ENCODE assay signal across 8 mouse cellular contexts in the genomic region with DNA sequence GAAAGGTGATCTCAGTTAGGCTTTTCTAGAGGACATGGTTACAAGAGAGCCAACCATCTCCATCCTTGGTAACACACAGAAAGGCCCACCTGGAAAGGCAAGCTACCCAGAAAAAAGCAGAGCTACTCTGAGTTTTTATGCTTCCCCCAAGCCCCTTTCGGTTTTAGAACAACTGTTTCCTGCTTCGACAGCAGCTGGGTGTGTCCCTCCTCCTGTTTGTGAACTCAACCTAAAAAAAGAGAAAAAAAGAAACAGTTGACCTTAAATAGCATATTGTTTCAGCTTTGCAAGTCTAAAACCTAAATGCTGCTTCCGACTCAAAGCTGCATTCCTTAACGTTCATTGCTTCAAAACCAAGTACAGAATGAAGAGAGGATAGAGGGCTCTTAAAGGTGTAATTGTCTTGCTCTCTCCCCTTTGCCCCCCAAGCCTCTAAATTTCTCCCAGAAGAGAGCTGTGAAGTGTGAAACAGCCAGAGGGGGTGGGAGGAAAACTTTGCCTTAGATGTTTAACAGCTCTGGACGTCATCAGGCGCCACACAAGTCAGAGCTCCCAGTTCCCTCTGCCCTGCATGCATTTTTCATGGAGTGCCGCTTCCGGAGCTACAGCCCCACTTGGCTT. TPM values are rescaled to one million over a fixed set of nuclear protein-coding genes. Genes with fewer than 3 reads are reported as not detected.
A peak's percentile ranks its signal among the peaks of the same experiment; 100 is the strongest.
DNase-seq lines count a peak whose midpoint lies in the region; ATAC-seq and TF ChIP-seq lines count a peak whose summit lies in the region.

No protein-coding gene starts in this region.

- 0 out of 2 replicates have a peak overlapping the region, but pooled peaks have one; percentile 10 for H3K9ac ChIP-seq in intestine, embryonic 14.5 days (ENCODE audit: low read length)
- H3K9ac ChIP-seq in liver, embryonic 16.5 days (ENCODE audit: low read depth, low read length), result peak overlapping the region; percentile 50
- H3K9ac ChIP-seq in stomach, embryonic 14.5 days (replicated peaks; ENCODE audit: low read depth, low read length), result no peak overlapping the region
- H3K9ac ChIP-seq in forebrain, postnatal 0 days, result no peak overlapping the region

- no peaks in the 10 kb centered on the region for H3K4me1 ChIP-seq in cortical plate, adult 2 months (ENCODE audit: control insufficient read depth, insufficient read depth, low read length)
- peaks cover 8% of the 10 kb centered on the region for H3K4me1 ChIP-seq in intestine, embryonic 14.5 days (replicated peaks; ENCODE audit: control insufficient read depth, insufficient read depth, low read length)
- peaks cover 35% of the 10 kb centered on the region for H3K4me1 ChIP-seq in liver, embryonic 16.5 days (ENCODE audit: control insufficient read depth, low read depth, low read length)
- H3K4me1 ChIP-seq in stomach, embryonic 14.5 days (ENCODE audit: control insufficient read depth, insufficient read depth, low read length), result peaks cover 8% of the 10 kb centered on the region; the same call in 1 of the 2 replicates
- H3K4me1 ChIP-seq in forebrain, postnatal 0 days (ENCODE audit: insufficient read depth), result no peaks in the 10 kb centered on the region

- ATAC-seq in intestine, embryonic 14.5 days (replicated peaks; ENCODE audit: low FRiP score, low TSS enrichment, low read depth), result no peak
- ATAC-seq in liver, embryonic 16.5 days (ENCODE audit: low read depth), result no peak
- no peak for ATAC-seq in stomach, embryonic 14.5 days (ENCODE audit: insufficient number of reproducible peaks, insufficient read depth, low FRiP score, low read depth)
- ATAC-seq in forebrain, postnatal 0 days, result no peak

- TF ChIP-seq POLR2A in cortical plate, adult 2 months (IDR thresholded peaks at IDR 0.05; ENCODE audit: extremely low read depth, insufficient read depth, low read length), result no peak

- H3K4me2 ChIP-seq in intestine, embryonic 14.5 days (ENCODE audit: low read length), result peak overlapping the region; percentile 8; the same call in 1 of the 2 replicates
- peak overlapping the region; percentile 71 for H3K4me2 ChIP-seq in liver, embryonic 16.5 days (ENCODE audit: low read depth, low read length)
- H3K4me2 ChIP-seq in stomach, embryonic 14.5 days (replicated peaks; ENCODE audit: low read depth, low read length), result peak overlapping the region; percentile 22; the same call in 1 of the 2 replicates
- H3K4me2 ChIP-seq in forebrain, postnatal 0 days (ENCODE audit: low read depth), result no peak overlapping the region; the same call in 1 of the 2 replicates

- H3K36me3 ChIP-seq in intestine, embryonic 14.5 days (ENCODE audit: control insufficient read depth, insufficient read depth, low read length), result no peaks in the 10 kb centered on the region
- no peaks in the 10 kb centered on the region for H3K36me3 ChIP-seq in liver, embryonic 16.5 days (ENCODE audit: control insufficient read depth, insufficient read depth)
- no peaks in the 10 kb centered on the region for H3K36me3 ChIP-seq in stomach, embryonic 14.5 days (ENCODE audit: control insufficient read depth, insufficient read depth, low read length)
- no peaks in the 10 kb centered on the region for H3K36me3 ChIP-seq in forebrain, postnatal 0 days (ENCODE audit: insufficient read depth)

- no peaks in the 10 kb centered on the region for H3K27me3 ChIP-seq in intestine, embryonic 14.5 days (replicated peaks; ENCODE audit: control insufficient read depth, insufficient read depth, low read length)
- H3K27me3 ChIP-seq in liver, embryonic 16.5 days (ENCODE audit: control insufficient read depth, insufficient read depth, low read depth, low read length), result no peaks in the 10 kb centered on the region
- H3K27me3 ChIP-seq in stomach, embryonic 14.5 days (ENCODE audit: control insufficient read depth, insufficient read depth, low read length), result no peaks in the 10 kb centered on the region
- no peaks in the 10 kb centered on the region for H3K27me3 ChIP-seq in forebrain, postnatal 0 days (ENCODE audit: insufficient read depth, low read length)

- peak overlapping the region; percentile 95 for H3K27ac ChIP-seq in cortical plate, adult 2 months (ENCODE audit: insufficient read depth, low read length)
- peak overlapping the region; percentile 20; the same call in 1 of the 2 replicates for H3K27ac ChIP-seq in intestine, embryonic 14.5 days (ENCODE audit: low read depth)
- peak overlapping the region; percentile 72 for H3K27ac ChIP-seq in liver, embryonic 16.5 days (ENCODE audit: low read length)
- H3K27ac ChIP-seq in stomach, embryonic 14.5 days (ENCODE audit: low read length), result peak overlapping the region; percentile 39; the same call in 1 of the 2 replicates
- H3K27ac ChIP-seq in forebrain, postnatal 0 days (ENCODE audit: low read depth, low read length), result no peak overlapping the region

- no peak overlapping the region for H3K4me3 ChIP-seq in cortical plate, adult 2 months (ENCODE audit: insufficient read depth, low read length)
- no peak overlapping the region for H3K4me3 ChIP-seq in intestine, embryonic 14.5 days (ENCODE audit: low read depth, low read length)
- peak overlapping the region; percentile 47 for H3K4me3 ChIP-seq in liver, embryonic 16.5 days (ENCODE audit: low read depth, low read length)
- no peak overlapping the region for H3K4me3 ChIP-seq in stomach, embryonic 14.5 days (ENCODE audit: low read depth, low read length)
- no peak overlapping the region for H3K4me3 ChIP-seq in forebrain, postnatal 0 days (ENCODE audit: low read depth, low read length)

- no peak for TF ChIP-seq CTCF in cortical plate, adult 2 months (IDR thresholded peaks at IDR 0.05; ENCODE audit: extremely low read depth, insufficient read depth, low read length)
- no peak for TF ChIP-seq CTCF in forebrain, postnatal 0 days (IDR thresholded peaks at IDR 0.05; ENCODE audit: low read depth)

- no peaks in the 10 kb centered on the region for H3K9me3 ChIP-seq in intestine, embryonic 14.5 days (ENCODE audit: control insufficient read depth, low read length)
- H3K9me3 ChIP-seq in liver, embryonic 16.5 days (replicated peaks; ENCODE audit: control insufficient read depth, low read length), result no peaks in the 10 kb centered on the region
- no peaks in the 10 kb centered on the region for H3K9me3 ChIP-seq in stomach, embryonic 14.5 days (ENCODE audit: control insufficient read depth, low read depth, low read length)
- H3K9me3 ChIP-seq in forebrain, postnatal 0 days (ENCODE audit: low read length), result no peaks in the 10 kb centered on the region

- peak; percentile 31 for DNase-seq in adrenal gland, postnatal 10 days
- no peak for DNase-seq in adrenal gland, postnatal 25 days
- no peak for DNase-seq in intestine, embryonic 14.5 days (ENCODE audit: low spot score)
- DNase-seq in layer of hippocampus, postnatal 10 days (ENCODE audit: low spot score in 2 of 2), result no peak
- DNase-seq in forebrain, postnatal 0 days, result no peak

- 24% methylated on average over 8 of the region's 8 CpGs for WGBS in intestine, embryonic 14.5 days
- WGBS in liver, embryonic 16.5 days (ENCODE audit: insufficient replicate concordance), result 26% methylated on average over 8 of the region's 8 CpGs
- 31% methylated on average over 8 of the region's 8 CpGs for WGBS in stomach, embryonic 14.5 days
- WGBS in forebrain, postnatal 0 days, result 52% methylated on average over 8 of the region's 8 CpGs

RNA-seq across cellular contexts. Expression of a gene that starts 11.2 kb away (rescaled TPM):
- 10 to 100 TPM; 32.9 to 43.5 TPM for total RNA-seq in adrenal gland, postnatal 10 days (2021)
- total RNA-seq in adrenal gland, postnatal 25 days (2021), result 43.5 and 43.6 TPM in 2 replicates
- 23.7 and 26.6 TPM in 2 replicates for polyA plus RNA-seq in cortical plate, adult 2 months (2012; rRNA removed)
- polyA plus RNA-seq in intestine, embryonic 14.5 days (2014; fragmentation: Nextera tagmentation; extraction: Ambion mirVana), result 81.8 and 83.5 TPM in 2 replicates
- 24.6 and 25.5 TPM in 2 replicates for polyA plus RNA-seq in liver, embryonic 16.5 days (2015; fragmentation: Nextera tagmentation; extraction: Ambion mirVana)
- 107 and 112 TPM in 2 replicates for polyA plus RNA-seq in stomach, embryonic 14.5 days (2014; fragmentation: Nextera tagmentation; extraction: Ambion mirVana)
- 10 to 100 TPM; 29.0 to 37.1 TPM for total RNA-seq in layer of hippocampus, postnatal 10 days (2021)
- total RNA-seq in forebrain, postnatal 0 days (2014; rRNA removed), result 52.2 and 58.7 TPM in 2 replicates
- 24.8 and 35.4 TPM in 2 replicates for polyA plus RNA-seq in forebrain, postnatal 0 days (2015; fragmentation: Nextera tagmentation; extraction: Ambion mirVana)

RNA-seq across cellular contexts. Expression of a gene that starts 26.6 kb away (rescaled TPM):
- total RNA-seq in adrenal gland, postnatal 10 days (2021), result 1 to 10 TPM; 1.7 to 3.3 TPM
- 2.6 and 3.4 TPM in 2 replicates for total RNA-seq in adrenal gland, postnatal 25 days (2021)
- 1.4 and 1.6 TPM in 2 replicates for polyA plus RNA-seq in cortical plate, adult 2 months (2012; rRNA removed)
- polyA plus RNA-seq in intestine, embryonic 14.5 days (2014; fragmentation: Nextera tagmentation; extraction: Ambion mirVana), result 4.2 and 4.3 TPM in 2 replicates
- 1.1 and 1.3 TPM in 2 replicates for polyA plus RNA-seq in liver, embryonic 16.5 days (2015; fragmentation: Nextera tagmentation; extraction: Ambion mirVana)
- 4.4 and 5.2 TPM in 2 replicates for polyA plus RNA-seq in stomach, embryonic 14.5 days (2014; fragmentation: Nextera tagmentation; extraction: Ambion mirVana)
- total RNA-seq in layer of hippocampus, postnatal 10 days (2021), result 1 to 10 TPM; 2.1 to 4.0 TPM
- total RNA-seq in forebrain, postnatal 0 days (2014; rRNA removed), result 1.2 and 2.8 TPM in 2 replicates
- 0.65 and 2.1 TPM in 2 replicates for polyA plus RNA-seq in forebrain, postnatal 0 days (2015; fragmentation: Nextera tagmentation; extraction: Ambion mirVana)

RNA-seq across cellular contexts. Expression of a gene that starts 40.3 kb away (rescaled TPM):
- total RNA-seq in adrenal gland, postnatal 10 days (2021), result 10 to 100 TPM in 1 of 2 experiments, 1 to 10 TPM in 1; 9.4 to 11.9 TPM
- total RNA-seq in adrenal gland, postnatal 25 days (2021), result 4.3 and 5.9 TPM in 2 replicates
- polyA plus RNA-seq in cortical plate, adult 2 months (2012; rRNA removed), result 0.17 and 0.38 TPM in 2 replicates
- 38.0 and 44.0 TPM in 2 replicates for polyA plus RNA-seq in intestine, embryonic 14.5 days (2014; fragmentation: Nextera tagmentation; extraction: Ambion mirVana)
- polyA plus RNA-seq in liver, embryonic 16.5 days (2015; fragmentation: Nextera tagmentation; extraction: Ambion mirVana), result 30.2 and 32.5 TPM in 2 replicates
- 42.9 and 44.4 TPM in 2 replicates for polyA plus RNA-seq in stomach, embryonic 14.5 days (2014; fragmentation: Nextera tagmentation; extraction: Ambion mirVana)
- total RNA-seq in layer of hippocampus, postnatal 10 days (2021), result 1 to 10 TPM; 2.2 TPM
- 3.2 and 4.0 TPM in 2 replicates for total RNA-seq in forebrain, postnatal 0 days (2014; rRNA removed)
- 4.8 and 5.7 TPM in 2 replicates for polyA plus RNA-seq in forebrain, postnatal 0 days (2015; fragmentation: Nextera tagmentation; extraction: Ambion mirVana)

Comparison
In these comparisons a context has a peak if more than half of its experiments do, and no peak if none do; other contexts are left out.
1. H3K9ac ChIP-seq: peak in intestine, embryonic 14.5 days (single experiment) and liver, embryonic 16.5 days (single experiment); none in stomach, embryonic 14.5 days (single experiment) and forebrain, postnatal 0 days (single experiment).